Mouse (Mus musculus) common myeloid progenitor, adult 5-6 weeks (primary cell): ENCODE data around the gene Tceanc. TPM values are rescaled to one million over a fixed set of nuclear protein-coding genes. Genes with fewer than 3 reads are reported as not detected.

ENCODE experiments used
- ATAC-seq: replicated peaks from 2 replicates; pipeline ENCODE4 v1.8.0; 2016; ENCODE audit warnings: low read depth, mild to moderate bottlenecking, moderate TSS enrichment, inconsistent platforms; ENCODE audit not compliant: poor library complexity, severe bottlenecking
- total RNA-seq: library from RNA; stranded (forward); fragments of 200-1000, 187-1606 nt; gene quantifications from 2 replicates; pipeline ENCODE4 v1.2.3, GENCODE M21; 2017

Tceanc gene
- total RNA-seq, 1 experiment from 2014 or later = 7.2 TPM

- peak; percentile 52; the same call in 1 of the 2 replicates for ATAC-seq
Observed at GRCm38 (mm10) chrX:166499496-166500190, 18.7 kb downstream of the Tceanc start.

- ATAC-seq = peak; percentile 79
Observed at GRCm38 (mm10) chrX:166497771-166498170, 20.6 kb downstream of the Tceanc start.

- ATAC-seq = no peak
Observed at GRCm38 (mm10) chrX:166495052-166495451, 23.3 kb downstream of the Tceanc start.

GRCm38 (mm10) chrX:166479365-166479983 lies 38.9 kb downstream of the Tceanc start, which contains the start of gene Rab9:
Gene Rab9, minus strand, starts transcription at chrX:166479867.
- peak; percentile 98 for ATAC-seq

GRCm38 (mm10) chrX:166478631-166479364 lies 39.6 kb downstream of the Tceanc start:
- peak; percentile 19 for ATAC-seq

- no peak for ATAC-seq
Observed at GRCm38 (mm10) chrX:166477393-166477792, 41.0 kb downstream of the Tceanc start.

GRCm38 (mm10) chrX:166472612-166473011 lies 45.8 kb downstream of the Tceanc start:
- no peak for ATAC-seq

- ATAC-seq = 0 out of 2 replicates have a peak, but pooled peaks have one; percentile 15
Observed at GRCm38 (mm10) chrX:166468321-166468720, 50.0 kb downstream of the Tceanc start.

- no peak for ATAC-seq
Observed at GRCm38 (mm10) chrX:166455525-166455924, 62.8 kb downstream of the Tceanc start.

GRCm38 (mm10) chrX:166454331-166454730 lies 64.0 kb downstream of the Tceanc start:
- no peak for ATAC-seq

- no peak for ATAC-seq
Observed at GRCm38 (mm10) chrX:166453532-166453931, 64.8 kb downstream of the Tceanc start.

Other genes with a start within 250 kb of the Tceanc start
- gene Trappc2, start 78.0 kb downstream of the Tceanc start, total RNA-seq = 7.9 and 13.0 TPM in 2 replicates
- gene Ofd1, start 77.9 kb downstream of the Tceanc start, total RNA-seq = 13.1 and 15.8 TPM in 2 replicates
- 67.4 TPM in 2 replicates for gene Rab9, start 38.7 kb downstream of the Tceanc start, total RNA-seq
- not detected in 2 replicates for gene Egfl6, start 67.2 kb upstream of the Tceanc start, total RNA-seq